Mouse (Mus musculus) CH12.LX (cell line): ENCODE results near the gene Usp21. TPM values are rescaled to one million over a fixed set of nuclear protein-coding genes. Genes with fewer than 3 reads are reported as not detected.
A peak's percentile ranks its signal among the peaks of the same experiment; 100 is the strongest.

ENCODE experiments used
- DNase-seq: peaks from one replicate; pipeline ENCODE4 v3.0.0-alpha.2; 2013; ENCODE audit errors: extremely low read depth
- H3K27ac ChIP-seq: 2 replicates; pipeline ENCODE4 v1.5.1; 2012; ENCODE audit warnings: low read depth, mild to moderate bottlenecking, control low read depth, moderate library complexity; ENCODE audit not compliant: insufficient read depth
- H3K27me3 ChIP-seq: replicated peaks from 2 replicates; pipeline ENCODE3; 2012; ENCODE audit warnings: inconsistent platforms
- H3K36me3 ChIP-seq, 2 experiments: replicated peaks in 1 of 2; 2 replicates each; pipeline versions ENCODE3 to v1.6.1; 2012; ENCODE audit warnings: inconsistent platforms in 1 of 2, low read length in 1 of 2, mild to moderate bottlenecking in 1 of 2, mixed read lengths in 1 of 2, moderate library complexity in 1 of 2; ENCODE audit not compliant: control insufficient read depth in 1 of 2, insufficient read depth in 1 of 2
- H3K4me1 ChIP-seq, 2 experiments: 2 replicates each; pipeline ENCODE4 v1.6.1; 2012; ENCODE audit warnings: inconsistent platforms in 1 of 2, moderate library complexity in 1 of 2; ENCODE audit not compliant: insufficient read depth in 2 of 2, control insufficient read depth in 1 of 2
- H3K4me2 ChIP-seq: 2 replicates; pipeline ENCODE4 v1.6.1; 2012; ENCODE audit warnings: low read depth, mild to moderate bottlenecking, control low read depth; ENCODE audit not compliant: poor library complexity, insufficient read depth, severe bottlenecking
- H3K4me3 ChIP-seq, 3 experiments: fragments of 150-350 bp in 1 of 3; sonication (generic) in 1 of 3; replicated peaks in 1 of 3; 2 replicates each; pipeline versions ENCODE3 to v1.5.1; 2011 to 2012; ENCODE audit warnings: low read depth in 2 of 3, low read length in 2 of 3, mild to moderate bottlenecking in 2 of 3, moderate library complexity in 2 of 3, control low read depth in 1 of 3, improper control_type of control experiment in 1 of 3, inconsistent platforms in 1 of 3, mixed read lengths in 1 of 3; ENCODE audit not compliant: poor library complexity in 1 of 3
- H3K79me2 ChIP-seq: replicated peaks from 2 replicates; pipeline ENCODE4 v1.6.1; 2012; ENCODE audit warnings: mild to moderate bottlenecking, moderate library complexity; ENCODE audit not compliant: control insufficient read depth, poor library complexity, insufficient read depth, severe bottlenecking; ENCODE audit errors: extremely low read depth
- H3K9ac ChIP-seq: 2 replicates; pipeline ENCODE4 v1.6.1; 2012; ENCODE audit warnings: low read depth, mild to moderate bottlenecking, control low read depth, moderate library complexity; ENCODE audit not compliant: insufficient read depth
- H3K9me3 ChIP-seq: replicated peaks from 2 replicates; pipeline ENCODE3; 2012; ENCODE audit warnings: low read length, inconsistent platforms, mixed read lengths
- CHD1 ChIP-seq: IDR thresholded peaks from 2 replicates; pipeline ENCODE4 v1.6.1; 2012; ENCODE audit warnings: low read depth, low read length, improper control_type of control experiment, inconsistent platforms
- CTCF ChIP-seq, 2 experiments: IDR thresholded peaks in 1 of 2; conservative IDR thresholded peaks in 1 of 2; 2 replicates each; pipeline ENCODE4 v1.5.1; 2011 to 2012; ENCODE audit warnings: low read depth in 2 of 2, low read length in 2 of 2, improper control_type of control experiment in 1 of 2, inconsistent platforms in 1 of 2, mild to moderate bottlenecking in 1 of 2, moderate library complexity in 1 of 2
- EP300 ChIP-seq: IDR thresholded peaks from 2 replicates; pipeline ENCODE4 v1.6.1; 2011; ENCODE audit warnings: low read length, improper control_type of control experiment
- GABPA ChIP-seq: IDR thresholded peaks from 2 replicates; pipeline ENCODE4 v1.6.1; 2012; ENCODE audit warnings: low read depth, low read length, improper control_type of control experiment, inconsistent platforms; ENCODE audit not compliant: insufficient replicate concordance
- JUND ChIP-seq: conservative IDR thresholded peaks from 2 replicates; pipeline ENCODE4 v1.6.1; 2011; ENCODE audit warnings: low read depth, low read length, improper control_type of control experiment
- KAT2A ChIP-seq: IDR thresholded peaks from 2 replicates; pipeline ENCODE4 v1.6.1; 2012; ENCODE audit warnings: low read length, improper control_type of control experiment, inconsistent platforms; ENCODE audit not compliant: insufficient replicate concordance
- MAFK ChIP-seq: IDR thresholded peaks from 2 replicates; pipeline ENCODE4 v1.6.1; 2011; ENCODE audit warnings: low read length, improper control_type of control experiment; ENCODE audit not compliant: insufficient replicate concordance
- MAZ ChIP-seq: IDR thresholded peaks from 2 replicates; pipeline ENCODE4 v1.6.1; 2012; ENCODE audit warnings: low read depth, mild to moderate bottlenecking, inconsistent platforms, low read length, improper control_type of control experiment, moderate library complexity
- MEF2A ChIP-seq: IDR thresholded peaks from 2 replicates; pipeline ENCODE4 v1.6.1; 2014; ENCODE audit warnings: low read depth, mild to moderate bottlenecking, inconsistent platforms, low read length, improper control_type of control experiment, borderline replicate concordance
- MYC ChIP-seq: IDR thresholded peaks from 2 replicates; pipeline ENCODE4 v1.6.1; 2011; ENCODE audit warnings: low read depth, mild to moderate bottlenecking, improper control_type of control experiment, low read length
- NRF1 ChIP-seq: IDR thresholded peaks from 2 replicates; pipeline ENCODE4 v1.6.1; 2014; ENCODE audit warnings: low read depth, mild to moderate bottlenecking, inconsistent platforms, low read length, improper control_type of control experiment, moderate library complexity
- POLR2AphosphoS2 ChIP-seq: IDR thresholded peaks from 2 replicates; pipeline ENCODE4 v1.6.1; 2011; ENCODE audit warnings: low read depth, low read length, improper control_type of control experiment
- RCOR1 ChIP-seq: conservative IDR thresholded peaks from 2 replicates; pipeline ENCODE4 v1.6.1; 2012; ENCODE audit warnings: low read depth, mild to moderate bottlenecking, inconsistent platforms, low read length, improper control_type of control experiment
- SMC3 ChIP-seq: IDR thresholded peaks from 2 replicates; pipeline ENCODE4 v1.6.1; 2011; ENCODE audit warnings: low read depth, low read length, improper control_type of control experiment
- TCF12 ChIP-seq: IDR thresholded peaks from 2 replicates; pipeline ENCODE4 v1.6.1; 2014; ENCODE audit warnings: low read depth, mild to moderate bottlenecking, inconsistent platforms, low read length, improper control_type of control experiment
- UBTF ChIP-seq: IDR thresholded peaks from 2 replicates; pipeline ENCODE4 v1.6.1; 2012; ENCODE audit warnings: low read depth, mild to moderate bottlenecking, inconsistent platforms, low read length, improper control_type of control experiment, moderate library complexity
- USF1 ChIP-seq: IDR thresholded peaks from 2 replicates; pipeline ENCODE4 v1.6.1; 2014; ENCODE audit warnings: low read depth, mild to moderate bottlenecking, inconsistent platforms, low read length, improper control_type of control experiment
- USF2 ChIP-seq: conservative IDR thresholded peaks from 2 replicates; pipeline ENCODE4 v1.6.1; 2011; ENCODE audit warnings: low read depth, low read length, improper control_type of control experiment
- ZNF384 ChIP-seq: IDR thresholded peaks from 2 replicates; pipeline ENCODE4 v1.6.1; 2012; ENCODE audit warnings: low read depth, low read length, improper control_type of control experiment, inconsistent platforms
- dilution Hi-C: fragments of 300-500 bp; cut with MboI; formaldehyde crosslinking; loops from 2 replicates; pipeline ENCODE4 v1.14.3; 2020; ENCODE audit warnings: low sequenced_read_pairs; ENCODE audit not compliant: extremely low pct_unique_long_range_greater_than_20kb, extremely low pct_ligation_motif_present
- in situ Hi-C: fragments of 300-500 bp; cut with MboI; formaldehyde crosslinking; loops from 3 replicates; pipeline ENCODE4 v1.14.3; 2019; ENCODE audit warnings: low sequenced_read_pairs, low pct_ligation_motif_present, low pct_unique_long_range_greater_than_20kb, mixed read lengths
- polyA plus RNA-seq: library from polyadenylated mRNA; unstranded; fragments of >175 nt; gene quantifications from 2 replicates; pipeline ENCODE4 v1.2.1, GENCODE M21; 2012; ENCODE audit warnings: low read depth; ENCODE audit not compliant: insufficient read length
- total RNA-seq, 2 experiments: library from RNA; depleted of rRNA; stranded (reverse); fragments of 300-350 nt in 1 of 2; fragments of >200 nt in 1 of 2; gene quantifications; 2 replicates each; pipeline ENCODE4 v1.2.3; 2012 to 2014

Gene Usp21
- total and polyA plus RNA-seq, 3 experiments = 8.5 to 37.6 (median 14.2) TPM

- TF ChIP-seq UBTF (peak; percentile 84), POLR2AphosphoS2 (0 out of 2 replicates have a peak, but pooled peaks have one; percentile 45), MAFK (no peak), TCF12 (0 out of 2 replicates have a peak, but pooled peaks have one; percentile 53), CHD1 (no peak), NRF1 (peak; percentile 82), MEF2A (no peak), MAZ (no peak; the same call in 1 of the 2 replicates), JUND (no peak), EP300 (no peak), USF2 (no peak), USF1 (no peak), CTCF (conservative IDR thresholded peaks at IDR 0.05 in 1 of 2, IDR thresholded peaks at IDR 0.05 in 1 of 2; ENCODE audit: low read depth in 2 of 2, low read length in 2 of 2) (no peak), RCOR1 (0 out of 2 replicates have a peak, but pooled peaks have one; percentile 46)
Observed at GRCm38 (mm10) chr1:171328839-171329432, 41.1 kb upstream of the Usp21 start, which contains the start of gene Dedd (continued).

GRCm38 (mm10) chr1:171328244-171328643 lies 40.5 kb upstream of the Usp21 start:
- DNase-seq = peak; percentile 52
- Histone ChIP-seq H3K4me2 (peak overlapping the region; percentile 98), H3K27ac (peak overlapping the region; percentile 91), H3K4me3 (peak overlapping the region; percentile 85 to 98 (median 90)), H3K9me3 (no peaks in the 10 kb centered on the region), H3K79me2 (peaks cover 51% of the 10 kb centered on the region), H3K27me3 (no peaks in the 10 kb centered on the region), H3K4me1 (peaks cover 13 to 47% of the 10 kb centered on the region in 2 experiments), H3K36me3 (peaks cover 2 to 37% of the 10 kb centered on the region in 2 experiments), H3K9ac (peak overlapping the region; percentile 95)
- TF ChIP-seq MYC = no peak
- no peak for TF ChIP-seq USF1
- no peak for TF ChIP-seq ZNF384
- no peak for TF ChIP-seq KAT2A
- no peak for TF ChIP-seq MAFK
- TF ChIP-seq EP300 = no peak
- no peak for TF ChIP-seq GABPA
- TF ChIP-seq SMC3 = no peak
- no peak for TF ChIP-seq POLR2AphosphoS2
- dilution Hi-C loops (no loop called here), in situ Hi-C loops (no loop called here)
